Mouse (Mus musculus) ovary, adult 10 weeks (tissue): ENCODE measurements around the gene Ugt1a9. TPM values are rescaled to one million over a fixed set of nuclear protein-coding genes. Genes with fewer than 3 reads are reported as not detected.

ENCODE experiments used
- polyA plus RNA-seq: library from polyadenylated mRNA; stranded (reverse); fragments of 350-450 nt; fragmentation: Illumina TruSeq; extraction: RNeasy Lipid Tissue Mini Kit (QIAGEN cat#74804); gene quantifications from one replicate; pipeline ENCODE4 v1.2.3, GENCODE M21; 2014

The Ugt1a9 gene
- polyA plus RNA-seq: not detected

GRCm38 (mm10) chr1:88070495-88070894 lies at the start of gene Ugt1a9:
Gene Ugt1a9, plus strand, starts transcription at chr1:88070800.

DNA sequence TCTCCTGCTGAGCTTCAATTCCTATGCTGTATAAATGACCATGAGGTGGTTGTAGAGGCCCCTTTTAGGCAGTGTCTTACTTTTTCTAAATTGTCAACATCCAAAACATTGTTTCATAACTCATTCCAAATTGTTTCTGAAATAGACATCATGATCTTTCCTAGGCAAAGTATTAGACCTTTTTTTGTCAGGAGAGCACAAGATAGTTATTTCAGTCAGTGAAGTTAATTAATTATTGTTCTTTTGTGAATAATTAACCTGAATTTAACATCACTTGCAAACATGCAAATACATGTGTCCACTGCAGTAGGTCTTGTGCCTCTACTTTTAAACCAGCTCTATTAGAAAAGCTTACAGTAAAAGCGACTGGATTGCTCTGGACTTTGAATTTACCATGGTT lies 15.5 kb upstream of the Ugt1a9 start, which contains the start of gene Ugt1a10:
TSS of gene Ugt1a10 (plus strand) at position 301 of the 400 bp plus-strand sequence.

GRCm38 (mm10) chr1:88087513-88087912 lies 16.9 kb downstream of the Ugt1a9 start, which contains the start of gene Ugt1a8:
Gene Ugt1a8, plus strand, starts transcription at chr1:88087813.

GRCm38 (mm10) chr1:88094941-88095492 lies 24.4 kb downstream of the Ugt1a9 start, which contains the start of gene Ugt1a7c:
Gene Ugt1a7c, plus strand, starts transcription at chr1:88095062.

GRCm38 (mm10) chr1:88103019-88103418 lies 32.4 kb downstream of the Ugt1a9 start, which contains the start of gene Ugt1a6b:
Gene Ugt1a6b, plus strand, starts transcription at chr1:88103252.

GRCm38 (mm10) chr1:88134457-88135011 lies 63.9 kb downstream of the Ugt1a9 start, which contains the start of gene Ugt1a6a:
Gene Ugt1a6a, plus strand, starts transcription at chr1:88134809.

GRCm38 (mm10) chr1:88165711-88166110 lies 95.1 kb downstream of the Ugt1a9 start, which contains the start of gene Ugt1a5:
Gene Ugt1a5, plus strand, starts transcription at chr1:88166012.

GRCm38 (mm10) chr1:88200456-88200855 lies 129.9 kb downstream of the Ugt1a9 start, which contains the start of gene Ugt1a2:
Gene Ugt1a2, plus strand, starts transcription at chr1:88200601.

GRCm38 (mm10) chr1:88205294-88205922 lies 134.8 kb downstream of the Ugt1a9 start, which contains the start of gene Dnajb3:
Gene Dnajb3, minus strand, starts transcription at chr1:88205782.

DNA sequence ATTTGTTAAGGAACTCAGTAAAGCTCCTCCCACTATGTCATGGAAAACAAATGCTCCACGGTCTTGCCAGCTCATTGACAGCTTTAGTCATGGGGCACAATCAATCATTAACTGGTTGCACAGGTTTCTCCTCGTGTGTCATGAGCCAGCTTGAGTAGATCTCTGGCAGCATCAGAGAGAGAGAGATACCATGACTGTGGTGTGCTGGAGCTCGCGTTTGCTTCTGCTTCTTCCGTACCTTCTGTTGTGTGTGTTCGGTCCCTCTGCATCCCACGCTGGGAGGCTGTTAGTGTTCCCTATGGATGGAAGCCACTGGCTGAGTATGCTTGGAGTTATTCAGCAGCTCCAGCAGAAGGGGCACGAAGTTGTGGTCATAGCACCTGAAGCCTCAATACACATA lies 141.2 kb downstream of the Ugt1a9 start, which contains the start of gene Ugt1a1:
TSS of gene Ugt1a1 (plus strand) at position 148 of the 400 bp plus-strand sequence.

GRCm38 (mm10) chr1:88226670-88227379 lies 156.2 kb downstream of the Ugt1a9 start, which contains the start of gene Mroh2a:
Gene Mroh2a, plus strand, starts transcription at chr1:88226986.

Other genes with a start within 250 kb of the Ugt1a9 start
- gene Dgkd, start 217.5 kb upstream of the Ugt1a9 start, polyA plus RNA-seq: 50.1 TPM
- gene Usp40, start 62.2 kb upstream of the Ugt1a9 start, polyA plus RNA-seq: 51.1 TPM
- gene Ugt1a10, start 15.4 kb upstream of the Ugt1a9 start, polyA plus RNA-seq: not detected
- not detected for gene Ugt1a8, start 17.0 kb downstream of the Ugt1a9 start, polyA plus RNA-seq
- gene Ugt1a7c, start 24.3 kb downstream of the Ugt1a9 start, polyA plus RNA-seq: 24.8 TPM
- 1.1 TPM for gene Ugt1a6b, start 32.5 kb downstream of the Ugt1a9 start, polyA plus RNA-seq
- gene Ugt1a6a, start 64.0 kb downstream of the Ugt1a9 start, polyA plus RNA-seq: 28.6 TPM
- gene Ugt1a5, start 95.2 kb downstream of the Ugt1a9 start, polyA plus RNA-seq: not detected
- gene Ugt1a2, start 129.8 kb downstream of the Ugt1a9 start, polyA plus RNA-seq: 0.71 TPM
- 3.4 TPM for gene Dnajb3, start 135.0 kb downstream of the Ugt1a9 start, polyA plus RNA-seq
- 10.1 TPM for gene Ugt1a1, start 141.2 kb downstream of the Ugt1a9 start, polyA plus RNA-seq
- 0.31 TPM for gene Mroh2a, start 156.2 kb downstream of the Ugt1a9 start, polyA plus RNA-seq
- gene Hjurp, start 206.8 kb downstream of the Ugt1a9 start, polyA plus RNA-seq: 88.9 TPM
- gene Trpm8, start 206.9 kb downstream of the Ugt1a9 start, polyA plus RNA-seq: not detected